Comparison of ENCODE assay signal across 8 mouse cellular contexts in the genomic region with DNA sequence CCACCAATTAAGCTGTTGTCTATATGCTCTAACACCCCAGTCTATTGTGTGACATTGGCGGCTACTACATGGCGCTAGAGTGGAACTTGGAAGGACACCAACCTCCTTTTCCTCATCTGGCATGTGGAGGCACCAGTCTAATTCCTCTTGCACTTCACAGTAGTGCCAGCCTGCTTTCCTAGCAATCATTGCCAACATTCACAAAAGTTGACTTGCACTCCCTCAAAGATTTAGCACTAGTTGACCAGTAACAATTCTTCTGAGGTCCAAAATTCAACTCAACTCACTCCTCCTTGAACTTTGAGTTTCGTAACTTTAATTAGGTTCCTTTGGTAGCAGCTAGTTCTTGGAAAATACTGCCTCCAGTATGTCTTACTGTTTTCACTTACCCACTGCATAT.
"Had no signal": no experiment of that assay in that cellular context is flagged by ENCODE, and none has a peak within 500 bp of the region (broad histone marks: within the 10 kb centered on the region; RNA-seq: fewer than 3 reads in every experiment).

No protein-coding gene starts in this region.

- DNase-seq: gastrocnemius, adult 2 months; gastrocnemius, postnatal 10 days; gastrocnemius, postnatal 25 days; heart, adult 18-20 months; heart, postnatal 10 days; heart, postnatal 4 days; liver; liver, embryonic 13.5 days had no signal
